Mouse (Mus musculus): Measurements from ENCODE around the gene Plxdc1.

The Plxdc1 gene

DNA sequence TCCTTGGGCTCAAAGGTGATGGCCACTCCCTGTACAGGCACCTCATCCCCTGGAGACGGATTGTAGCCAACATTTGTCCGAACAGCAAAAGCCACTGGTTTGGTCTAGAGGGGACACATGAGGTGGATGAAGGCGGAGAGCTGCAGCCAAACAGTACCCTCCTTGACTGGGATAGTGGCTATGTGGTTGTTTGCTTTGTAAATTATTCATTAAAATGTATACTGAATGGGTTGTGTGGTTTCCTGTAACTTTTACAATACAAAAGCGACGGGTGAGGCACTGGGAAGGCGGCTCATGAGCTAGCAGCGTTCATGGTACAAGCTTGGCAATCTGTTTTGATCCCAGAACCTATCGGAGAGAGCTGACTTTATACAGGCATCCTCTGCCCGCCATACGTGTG, 26.6 kb upstream of the Plxdc1 start:
- DNase-seq: no peak

DNA sequence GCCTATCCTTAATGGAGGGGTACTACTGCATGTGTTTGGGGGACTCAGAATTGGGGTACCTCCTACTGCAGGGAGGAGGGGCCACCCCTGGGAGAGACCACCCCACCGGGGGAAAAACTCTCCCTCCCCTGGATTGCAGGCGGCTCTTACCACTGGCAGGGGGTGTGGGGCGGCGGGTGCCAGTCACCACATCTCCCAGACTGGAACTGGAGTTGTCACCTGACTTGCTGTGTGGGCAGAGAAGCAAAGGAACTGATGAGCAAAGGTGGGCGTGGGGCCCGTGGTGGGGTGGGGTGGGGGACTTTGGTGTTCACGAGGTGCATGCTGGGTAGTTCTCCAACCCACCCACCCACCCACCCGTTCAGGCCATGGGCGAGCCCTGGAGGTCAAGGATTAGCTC, 25.5 kb upstream of the Plxdc1 start:
- no peak for DNase-seq

DNA sequence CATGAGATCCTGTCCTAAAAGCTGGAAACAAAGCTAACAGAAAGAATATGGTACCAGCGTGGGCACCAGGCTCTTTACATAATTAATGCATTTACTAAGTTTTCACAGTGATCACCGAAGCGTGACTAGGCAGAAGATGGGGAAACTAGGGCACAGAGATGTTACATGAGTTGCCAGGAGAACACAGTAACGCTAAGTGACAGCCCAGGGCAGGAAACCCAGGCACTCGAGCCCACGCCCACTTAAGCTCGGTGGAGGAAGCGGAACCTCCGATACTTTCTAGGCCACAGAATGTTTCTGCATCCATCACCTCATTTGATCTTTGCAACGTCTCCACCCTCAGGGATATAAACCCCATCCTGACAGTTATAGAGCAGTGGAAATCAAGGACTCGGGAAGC, 21.8 kb upstream of the Plxdc1 start:
- no peak for DNase-seq

DNA sequence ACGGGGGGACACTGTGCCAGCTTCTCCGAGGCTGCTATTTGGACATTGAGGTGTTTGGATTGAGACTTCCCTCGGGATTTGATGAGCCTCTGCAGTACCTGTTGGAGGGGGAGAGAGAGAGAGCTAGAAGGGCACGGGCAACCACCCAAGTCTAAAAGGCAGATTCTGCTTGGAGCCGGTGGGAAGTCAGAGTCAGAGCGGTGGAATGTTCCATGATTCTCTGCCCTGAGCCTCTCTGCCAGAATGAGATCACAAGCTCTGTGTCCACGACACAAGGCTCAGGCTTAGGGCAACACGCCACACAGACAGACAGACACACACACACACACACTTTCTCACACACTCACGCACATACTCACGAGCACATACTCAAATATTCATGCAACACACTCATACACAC, 19.4 kb upstream of the Plxdc1 start:
- DNase-seq: no peak

DNA sequence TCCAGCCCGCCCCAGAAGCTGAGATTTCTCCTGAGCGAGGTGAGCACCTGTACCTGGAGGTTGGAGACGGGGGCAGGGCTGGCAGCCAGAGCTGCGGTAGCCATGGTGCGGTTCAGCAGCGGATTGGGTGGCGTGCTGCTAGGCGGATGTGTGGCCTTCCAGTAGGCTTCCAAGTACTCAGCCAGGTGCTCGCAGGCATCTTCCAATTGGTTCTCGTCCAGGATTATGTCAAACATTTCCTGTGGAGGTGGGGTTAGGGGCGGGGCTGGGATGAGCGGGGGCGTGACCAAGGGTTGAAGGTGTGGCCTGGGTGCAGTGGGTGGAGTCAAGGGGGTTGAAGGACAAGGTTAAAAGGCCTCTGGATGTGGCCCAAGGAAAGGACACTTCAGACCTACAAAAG, 18.8 kb upstream of the Plxdc1 start:
- DNase-seq: no peak

DNA sequence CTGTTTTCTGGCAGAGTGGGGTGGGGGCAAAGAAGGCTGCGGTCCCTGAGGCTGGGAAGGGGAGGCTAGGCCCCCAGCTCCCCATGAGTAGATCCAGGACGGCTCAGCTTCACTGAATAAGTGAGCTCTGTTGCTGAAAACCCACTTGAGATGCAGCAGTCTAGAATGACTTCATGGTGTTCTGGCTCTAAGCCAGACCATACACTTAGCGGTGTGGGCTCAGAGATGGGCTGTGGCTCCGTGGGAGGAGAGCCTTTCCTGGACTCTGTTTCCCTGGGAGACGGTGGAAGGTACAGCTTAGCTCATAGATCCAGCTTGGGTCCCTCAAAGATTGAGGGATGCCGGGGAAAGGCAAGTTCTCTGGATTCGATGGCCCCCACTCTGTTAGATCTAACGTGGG, 17.9 kb upstream of the Plxdc1 start:
- DNase-seq: no peak

DNA sequence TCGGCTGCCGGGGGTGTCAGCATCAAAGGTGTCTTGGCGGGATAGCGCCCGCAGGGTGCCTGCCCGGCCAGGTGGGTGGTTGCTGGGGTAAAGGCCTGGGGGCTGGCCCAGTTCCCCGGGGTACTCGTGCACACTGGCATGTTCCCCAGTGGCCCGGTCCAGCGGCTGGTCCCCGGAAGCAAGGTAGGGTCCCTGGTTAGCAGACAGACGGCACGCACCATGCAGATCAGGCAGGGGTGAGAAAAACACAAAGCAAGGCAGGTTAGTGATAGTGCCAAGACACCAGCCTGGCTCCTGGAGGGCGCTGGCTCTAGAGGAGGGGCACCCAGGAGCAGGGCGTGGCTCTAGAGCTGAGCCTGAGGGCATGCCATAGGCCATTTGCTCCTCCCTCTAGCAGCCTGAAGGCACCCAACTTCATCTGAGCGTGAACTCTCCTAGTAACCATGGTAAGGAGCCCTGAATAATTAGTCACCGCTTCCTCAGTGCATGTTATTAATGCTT, 17.0 kb upstream of the Plxdc1 start:
- DNase-seq: no peak

DNA sequence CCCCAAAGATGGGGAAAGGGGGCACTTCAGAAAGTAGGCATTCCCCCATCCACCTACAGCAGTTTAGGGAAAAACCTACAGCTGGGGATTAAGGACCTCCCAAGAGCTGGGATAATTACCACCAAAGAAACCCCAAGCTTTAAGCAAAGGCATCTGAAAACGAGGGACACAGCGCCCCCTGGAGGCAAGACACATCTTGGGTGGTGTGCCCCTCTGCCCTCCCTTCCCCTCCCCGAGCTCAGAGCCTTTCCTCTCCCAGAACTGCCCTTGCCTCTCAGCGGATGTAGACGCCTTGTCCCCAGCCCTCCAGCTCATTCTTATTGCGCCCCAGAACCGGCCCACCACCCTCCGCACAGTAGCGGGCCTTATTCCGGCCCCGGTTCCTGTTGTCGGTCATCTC, 16.4 kb upstream of the Plxdc1 start:
- peak; percentile 39 for DNase-seq

DNA sequence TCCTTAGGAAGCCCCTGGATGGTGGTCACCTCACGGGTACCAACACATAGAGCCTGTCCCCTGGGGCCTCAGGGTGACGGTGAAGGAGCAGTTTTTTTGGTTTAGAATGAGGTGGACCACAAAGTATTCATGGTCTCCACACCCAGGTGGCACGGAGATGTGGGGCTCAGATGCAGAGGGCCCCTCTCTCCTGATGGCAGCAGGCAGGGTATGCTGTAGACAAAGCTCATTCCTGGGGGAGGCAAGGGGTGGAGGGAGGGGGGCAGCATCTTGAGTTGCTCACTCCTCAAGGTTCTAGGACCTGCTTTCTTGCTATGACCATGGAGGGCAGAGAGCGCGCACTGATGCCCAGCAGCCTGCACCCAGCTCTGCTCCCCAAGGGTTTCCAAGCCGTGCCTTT, 15.7 kb upstream of the Plxdc1 start:
- DNase-seq: no peak

DNA sequence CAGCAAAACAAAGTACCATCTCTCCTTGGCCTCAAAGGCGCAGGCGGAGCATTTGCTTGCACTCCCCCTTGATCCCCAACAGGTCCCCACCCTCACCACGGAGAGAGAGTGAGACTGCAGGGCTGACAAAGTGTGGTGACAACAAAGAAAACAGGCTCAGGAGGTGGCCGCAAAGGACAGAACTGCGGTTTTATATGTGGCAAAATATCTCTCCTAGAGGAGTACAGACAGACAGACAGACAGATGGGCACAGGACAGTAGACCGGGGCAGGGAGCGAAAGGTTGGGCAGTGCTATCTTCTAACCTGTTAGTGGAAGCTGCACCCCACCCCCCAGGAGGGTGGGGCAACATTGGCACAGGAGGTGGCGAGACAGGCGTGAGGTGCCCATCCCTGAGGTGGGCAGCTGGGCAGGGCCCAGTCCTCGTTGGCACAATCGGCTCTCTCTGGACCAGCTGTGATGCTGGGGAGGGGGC, 15.1 kb upstream of the Plxdc1 start:
- no peak for DNase-seq

DNA sequence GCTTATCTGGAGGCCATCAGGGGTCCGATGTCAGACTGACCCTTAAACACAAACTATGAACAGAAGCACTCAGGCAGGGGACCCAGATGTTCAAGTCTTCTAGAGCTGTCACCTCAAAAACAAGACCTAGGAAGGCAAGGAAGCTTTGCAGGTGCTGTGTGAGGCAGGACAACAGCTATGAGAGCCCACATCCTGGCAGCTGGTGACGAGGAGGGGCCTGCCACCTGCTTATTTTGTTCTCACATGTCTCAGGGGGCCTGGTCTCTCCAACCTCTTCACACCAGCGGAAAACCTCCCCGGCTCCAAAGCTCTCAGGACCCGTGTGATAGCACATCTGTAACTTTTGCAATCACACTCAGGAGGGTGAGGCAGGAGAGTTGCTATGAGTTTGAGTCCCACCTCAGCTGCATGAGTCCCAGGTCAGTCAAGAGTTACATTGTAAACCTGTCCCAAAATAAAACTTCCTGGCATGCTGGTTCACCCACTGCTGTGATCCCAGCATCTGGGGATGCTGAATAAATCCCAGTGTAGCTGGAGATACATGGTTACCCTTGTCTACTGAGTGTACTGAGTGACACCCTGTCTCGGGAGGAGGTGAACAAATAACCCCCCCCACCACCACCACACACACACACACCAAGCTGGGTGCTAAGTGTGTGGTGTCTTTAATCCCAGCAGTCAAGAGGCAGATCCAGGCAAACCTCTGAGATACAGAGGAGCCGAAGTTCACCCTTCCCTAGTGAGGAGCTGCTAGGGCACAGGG, 14.3 kb upstream of the Plxdc1 start:
- DNase-seq: no peak

DNA sequence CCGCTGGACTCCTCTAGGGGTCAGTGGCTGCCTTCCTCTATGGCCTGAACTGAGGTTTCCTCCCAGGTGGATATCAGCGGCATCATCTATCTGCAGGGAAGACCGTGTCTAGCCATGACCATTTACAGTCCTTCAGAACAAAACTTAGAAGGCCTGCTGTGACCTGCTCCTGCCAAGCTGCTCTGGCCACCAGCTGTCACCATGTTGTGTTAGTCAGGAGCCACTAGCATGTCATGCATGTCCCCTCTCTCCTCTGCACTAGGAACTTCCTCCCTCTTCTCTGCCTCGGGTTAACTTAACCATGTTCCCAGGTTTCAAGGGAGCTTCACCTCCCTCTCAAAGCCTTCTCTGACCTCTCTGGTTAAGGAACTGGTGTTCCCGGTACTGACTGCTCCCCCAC, 13.5 kb upstream of the Plxdc1 start:
- DNase-seq: no peak

DNA sequence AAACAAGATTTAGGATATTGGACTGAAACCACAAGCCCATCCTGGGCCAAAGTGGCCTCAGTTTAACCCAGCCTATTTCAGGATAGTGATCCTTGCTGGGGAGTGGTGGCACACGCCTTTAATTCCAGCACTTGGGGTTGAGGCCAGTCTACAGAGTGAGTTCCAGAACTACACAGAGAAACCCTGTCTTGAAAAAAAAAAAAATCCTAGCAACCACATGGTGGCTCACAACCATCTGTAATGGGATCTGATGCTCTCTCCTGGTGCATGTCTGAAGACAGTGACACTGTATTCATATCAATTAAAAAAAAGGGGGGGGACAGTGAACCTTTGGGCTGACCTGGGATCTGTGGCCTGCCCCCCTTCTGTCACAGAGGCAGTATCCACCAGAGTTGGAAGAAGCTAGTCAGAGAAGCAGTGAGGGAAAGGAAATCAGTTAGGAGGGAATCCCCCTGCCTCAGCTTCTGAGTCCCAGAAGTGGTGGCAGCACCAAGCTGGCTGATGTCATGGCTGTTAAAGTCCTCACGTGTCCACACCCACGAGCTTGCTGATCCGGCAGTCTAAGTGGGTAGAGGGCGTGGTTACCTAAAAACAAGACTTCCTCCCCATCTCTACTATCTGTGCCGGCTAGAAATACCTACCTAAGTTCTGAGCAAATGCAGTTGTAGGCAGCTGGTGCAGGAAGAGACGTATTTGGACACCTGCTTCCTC, 12.8 kb upstream of the Plxdc1 start:
- no peak for DNase-seq

DNA sequence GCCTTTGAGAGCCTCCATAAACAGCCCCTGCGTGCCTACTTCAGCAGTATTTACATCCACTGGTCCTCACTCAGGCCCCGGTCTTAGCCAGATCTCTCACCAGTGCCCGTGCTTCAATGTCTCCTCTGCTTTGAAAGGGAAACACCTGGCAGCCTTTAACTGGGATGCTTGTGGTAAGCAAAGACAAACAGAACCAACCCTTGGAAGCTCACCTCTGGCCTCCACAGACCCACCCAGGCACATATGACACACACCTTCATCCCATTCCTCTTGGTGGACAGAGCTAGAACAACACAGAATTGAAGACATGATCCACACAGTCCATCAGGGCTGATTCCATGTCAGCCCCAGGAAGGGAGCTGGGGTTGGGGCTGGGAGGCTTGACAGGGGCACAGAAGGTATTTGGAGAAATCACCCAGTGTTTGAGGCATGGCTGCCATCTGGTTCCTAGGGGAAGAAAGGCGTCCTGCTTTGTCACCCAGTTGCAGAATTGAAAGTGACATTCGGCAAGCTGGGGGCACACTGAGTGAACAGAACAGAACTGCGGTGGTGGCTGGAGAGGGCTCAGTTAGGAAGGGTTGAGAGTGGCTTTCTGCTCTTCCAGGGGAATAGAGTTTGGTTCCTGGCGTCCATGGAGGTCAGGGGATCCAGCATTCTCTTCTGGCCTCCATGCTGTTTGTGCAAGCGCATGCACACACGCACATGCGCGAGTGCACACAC, 12.0 kb upstream of the Plxdc1 start:
- DNase-seq: no peak

DNA sequence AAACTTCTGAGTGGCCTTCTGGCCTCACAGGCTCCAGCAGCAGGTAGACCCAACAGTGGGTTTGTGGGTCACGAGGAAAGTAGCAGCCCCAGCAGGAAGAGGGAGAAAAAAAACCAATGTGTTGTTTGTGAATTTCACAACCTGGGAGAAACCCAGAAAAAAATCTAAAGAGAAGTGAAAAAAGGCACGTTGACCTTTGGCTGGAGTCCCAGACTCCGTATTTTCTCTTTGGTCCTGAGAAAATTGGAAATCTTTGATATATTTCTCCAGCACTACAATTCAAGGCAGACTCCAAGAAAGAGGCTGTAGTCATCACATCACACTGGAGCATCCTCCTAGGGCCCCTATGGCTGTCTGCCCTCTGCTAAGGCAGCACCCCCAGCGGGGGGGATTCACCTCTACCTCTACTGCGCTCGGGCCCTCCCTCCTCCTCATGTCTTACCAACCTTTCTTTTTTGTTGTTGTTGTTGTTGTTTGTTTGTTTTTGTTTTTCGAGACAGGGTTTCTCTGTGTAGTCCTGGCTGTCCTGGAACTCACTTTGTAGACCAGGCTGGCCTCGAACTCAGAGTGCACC, 11.2 kb upstream of the Plxdc1 start:
- no peak for DNase-seq

DNA sequence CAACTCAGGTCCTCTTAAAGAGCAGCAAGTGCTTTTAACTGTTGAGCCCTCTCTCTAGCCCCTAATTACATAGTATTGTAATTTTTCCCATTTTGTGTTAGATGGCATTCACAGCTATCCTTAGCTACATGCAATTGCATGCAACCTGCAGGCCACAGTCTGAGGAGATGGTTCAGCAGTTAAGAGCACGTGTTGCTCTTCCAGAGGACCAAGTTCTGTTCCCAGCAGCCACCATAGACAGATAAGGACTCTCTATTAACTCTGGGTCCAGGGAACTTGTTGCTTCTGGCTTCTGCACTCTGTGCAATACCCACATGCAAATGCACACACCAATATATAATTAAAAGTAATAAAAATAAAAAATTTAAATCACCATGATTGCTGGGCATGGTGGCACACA, 10.4 kb upstream of the Plxdc1 start:
- no peak for DNase-seq

DNA sequence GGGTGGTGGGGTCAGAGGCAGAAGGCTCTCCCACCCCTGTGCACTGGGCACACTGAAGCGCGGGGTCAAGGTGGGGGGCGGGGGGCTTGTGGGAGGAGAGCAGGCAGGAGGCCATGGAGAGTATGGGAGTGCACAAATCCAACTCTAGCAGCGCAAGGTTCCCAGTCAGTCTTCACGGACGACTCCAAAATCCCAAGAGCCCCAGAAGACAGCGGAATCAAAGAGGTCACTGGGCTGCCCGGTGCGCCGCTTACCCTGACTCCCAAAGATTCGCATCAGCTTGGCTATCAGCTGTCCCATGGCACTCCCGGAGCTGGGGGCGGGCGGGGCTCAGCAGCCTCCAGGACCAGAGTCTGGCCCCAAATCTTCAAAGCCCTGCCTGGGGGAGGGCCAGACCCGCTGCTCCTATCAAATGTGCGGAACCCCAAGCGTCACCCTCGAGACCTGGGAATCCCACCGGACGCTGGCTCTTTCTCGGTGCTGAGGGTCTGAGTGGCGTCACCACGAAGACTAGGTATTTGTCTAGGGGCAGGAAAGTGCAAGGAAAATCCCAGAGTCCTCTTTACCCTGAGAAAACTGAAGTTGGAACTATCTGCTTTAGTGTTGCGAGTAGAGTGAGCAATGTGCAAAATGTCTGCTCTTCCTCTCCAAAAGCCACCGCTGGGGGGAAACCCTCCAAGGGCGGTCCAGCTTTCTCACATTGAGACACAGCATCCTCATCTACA, 9.5 kb upstream of the Plxdc1 start, which contains the start of gene Arl5c:
Gene Arl5c, minus strand, starts transcription at position 618 of the 725 bp plus-strand sequence.
- no peak for DNase-seq

DNA sequence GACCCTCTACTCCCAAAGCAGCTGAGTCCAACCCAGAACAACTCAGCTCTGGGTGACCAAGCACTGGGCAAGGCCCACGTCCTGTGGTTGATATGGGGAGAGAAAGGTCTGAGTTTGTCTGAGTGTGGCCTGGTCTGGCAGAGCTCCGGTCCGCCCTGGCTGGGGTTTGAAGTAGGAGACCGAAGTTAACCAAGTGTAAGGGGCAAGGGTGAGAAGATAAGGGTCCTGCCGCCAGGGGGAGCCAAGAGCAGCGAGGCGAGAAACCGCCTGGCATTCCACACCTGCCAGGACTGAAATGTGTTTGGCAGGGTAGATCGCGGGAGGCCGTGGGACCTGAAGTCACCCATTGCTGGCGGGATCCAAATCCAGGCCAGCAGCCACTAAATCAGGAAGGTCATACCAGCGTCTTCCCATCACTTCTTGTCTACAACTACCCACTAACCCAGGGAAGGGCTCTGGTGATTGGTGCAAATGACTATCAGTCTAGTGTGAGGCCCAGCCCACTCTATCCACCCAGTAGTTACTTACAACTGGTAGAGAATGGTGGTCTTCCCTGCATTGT, 8.4 kb upstream of the Plxdc1 start:
- peak; percentile 74 for DNase-seq

DNA sequence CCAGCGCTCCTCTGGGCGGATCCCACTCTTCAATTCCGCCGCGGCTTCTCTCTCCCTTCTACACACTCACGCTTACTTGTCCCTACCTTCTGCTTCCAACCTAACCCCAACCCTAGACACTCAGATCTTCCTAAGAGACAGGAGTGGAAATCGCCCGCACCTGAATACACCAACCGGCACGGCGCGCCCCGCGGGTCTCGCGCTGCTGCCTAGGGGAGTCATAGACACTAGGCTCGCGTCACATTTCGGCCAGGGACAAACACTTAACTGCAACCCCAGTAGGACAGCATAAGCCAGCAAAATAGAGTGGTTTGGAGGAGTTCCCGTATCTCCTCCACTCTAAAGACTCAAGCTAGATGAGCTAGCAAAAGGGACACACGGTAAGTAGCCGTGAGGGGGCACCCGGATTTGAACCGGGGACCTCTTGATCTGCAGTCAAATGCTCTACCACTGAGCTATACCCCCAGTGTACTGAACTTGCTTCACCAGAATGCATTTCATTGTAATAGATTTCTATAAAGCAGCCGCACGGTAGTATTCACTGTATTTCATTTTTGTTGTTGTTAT, 2.4 kb upstream of the Plxdc1 start:
- peak; percentile 88 for DNase-seq

DNA sequence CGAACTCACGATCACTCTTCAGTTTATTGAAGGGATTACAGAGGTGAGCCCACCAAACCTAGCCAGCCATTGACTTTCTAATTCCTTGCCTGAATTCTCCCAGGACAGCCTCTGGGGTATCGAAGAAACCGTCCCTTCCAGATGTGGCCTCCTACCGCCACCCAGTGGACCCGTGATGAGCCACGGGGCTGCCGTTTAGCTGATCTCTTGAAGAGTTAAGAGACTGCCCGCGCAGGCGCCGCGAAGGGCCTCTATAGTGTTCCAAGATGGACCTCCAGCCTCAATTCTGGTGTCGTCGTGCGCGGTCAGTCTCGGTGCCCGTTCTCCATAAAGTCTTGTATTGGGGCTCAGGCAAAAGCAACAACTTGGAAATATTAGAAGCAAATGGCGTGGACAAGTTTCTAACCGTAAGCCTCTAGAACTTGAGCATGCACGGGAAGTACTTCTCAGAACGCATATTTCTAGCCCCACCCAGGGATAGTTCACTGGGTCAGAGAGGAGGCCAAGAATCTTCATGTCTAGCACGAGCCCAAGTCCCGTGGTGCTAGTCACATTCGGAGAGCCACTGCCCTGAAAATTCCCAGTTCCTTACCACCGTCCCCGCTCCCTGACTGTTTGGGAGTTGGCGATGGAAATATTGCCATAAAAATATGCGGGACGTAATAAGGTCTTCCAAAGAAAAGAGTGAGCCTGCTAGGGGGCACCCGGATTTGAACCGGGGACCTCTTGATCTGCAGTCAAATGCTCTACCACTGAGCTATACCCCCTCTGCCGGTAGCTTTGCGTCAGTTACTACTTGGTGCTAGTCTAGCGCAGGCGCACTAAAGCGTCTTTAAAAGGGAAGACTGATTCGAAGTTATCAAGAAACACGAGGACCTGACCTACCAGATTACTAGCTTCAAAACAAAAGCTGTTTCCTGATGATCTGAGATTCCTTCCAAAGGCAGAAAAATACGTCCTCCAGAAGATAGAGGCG, 1.6 kb upstream of the Plxdc1 start:
- DNase-seq: peak; percentile 94
